Mouse (Mus musculus) retina, postnatal 1 day (tissue): ENCODE measurements around the gene Cpn2.

Experiments used
- DNase-seq: peaks from one replicate; pipeline ENCODE4 v3.0.0-alpha.2; 2012

Cpn2 gene

DNA sequence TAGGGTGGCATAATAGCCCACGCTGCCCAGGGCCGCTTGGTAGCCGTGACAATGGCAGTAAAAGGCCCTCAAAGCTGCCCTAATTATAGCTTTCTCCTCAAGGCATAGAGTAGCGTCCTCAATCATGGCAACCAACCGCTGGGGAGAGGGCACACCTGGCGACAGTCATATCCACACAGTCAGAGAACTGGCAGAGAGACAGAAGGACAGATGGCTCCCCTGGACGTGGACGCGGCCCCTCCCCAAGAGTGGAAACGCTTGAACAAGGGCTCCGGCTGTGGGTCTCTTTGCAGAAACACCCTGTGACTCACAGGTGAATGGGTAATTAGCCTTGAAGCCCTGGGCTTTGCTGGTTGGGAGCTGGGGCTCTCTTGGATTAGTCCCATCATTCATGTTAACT, 11.1 kb upstream of the Cpn2 start:
- peak; percentile 35 for DNase-seq

DNA sequence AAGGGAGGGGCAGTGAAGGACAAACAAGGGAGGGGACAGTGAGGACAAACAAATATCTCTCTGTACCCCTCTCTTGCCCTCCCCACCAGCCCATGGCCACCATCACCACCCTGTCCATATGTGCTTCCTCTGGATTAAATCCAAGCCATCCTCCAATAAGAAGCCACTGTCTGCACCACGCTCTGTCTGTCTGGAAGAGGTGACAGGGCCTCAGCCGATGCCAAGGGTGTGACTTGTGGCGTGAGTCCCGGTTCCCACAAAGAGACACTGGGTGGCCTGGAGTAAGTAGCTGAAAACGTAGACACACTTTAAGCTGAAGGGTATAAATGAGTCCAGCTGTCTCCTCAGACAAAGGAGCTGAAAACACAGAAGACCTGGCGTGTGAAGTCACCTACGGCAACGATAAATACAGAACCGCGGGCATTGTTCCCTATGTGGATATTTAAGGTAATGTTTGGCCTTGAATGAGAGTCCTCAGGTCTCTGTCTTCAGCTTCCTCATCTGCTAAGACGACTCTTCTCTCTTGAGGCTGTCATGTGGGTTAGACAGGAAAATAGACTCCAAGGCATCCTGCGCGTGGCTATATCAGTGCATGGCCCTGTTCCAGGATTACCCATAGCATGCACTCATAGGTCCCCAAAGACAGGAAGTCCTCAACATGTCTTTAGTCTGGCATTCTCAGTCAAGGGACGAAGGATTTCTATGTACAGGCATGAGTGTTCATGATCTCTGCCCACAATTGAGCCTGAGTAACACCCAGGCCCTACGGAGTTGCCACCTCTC, 8.4 kb upstream of the Cpn2 start:
- no peak for DNase-seq

DNA sequence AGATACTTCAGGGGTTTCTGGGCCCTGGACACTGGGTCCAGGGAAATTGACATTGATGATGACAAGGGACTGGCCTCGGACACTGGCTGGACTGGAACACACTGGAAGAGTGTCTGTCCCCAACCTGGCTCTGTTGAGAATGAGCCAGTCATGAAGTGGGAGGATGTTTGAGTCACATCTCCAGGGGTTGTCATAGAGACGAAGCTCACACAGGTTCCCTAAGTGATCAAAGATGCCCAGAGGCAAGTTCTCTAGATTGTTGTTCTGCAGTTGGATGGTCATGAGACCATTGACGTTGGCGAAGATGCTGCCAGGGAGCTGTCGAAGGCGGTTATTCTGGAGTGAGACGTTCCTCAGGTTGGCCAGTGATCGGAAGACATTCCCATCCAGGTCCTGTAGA, 5.8 kb upstream of the Cpn2 start:
- DNase-seq = no peak

DNA sequence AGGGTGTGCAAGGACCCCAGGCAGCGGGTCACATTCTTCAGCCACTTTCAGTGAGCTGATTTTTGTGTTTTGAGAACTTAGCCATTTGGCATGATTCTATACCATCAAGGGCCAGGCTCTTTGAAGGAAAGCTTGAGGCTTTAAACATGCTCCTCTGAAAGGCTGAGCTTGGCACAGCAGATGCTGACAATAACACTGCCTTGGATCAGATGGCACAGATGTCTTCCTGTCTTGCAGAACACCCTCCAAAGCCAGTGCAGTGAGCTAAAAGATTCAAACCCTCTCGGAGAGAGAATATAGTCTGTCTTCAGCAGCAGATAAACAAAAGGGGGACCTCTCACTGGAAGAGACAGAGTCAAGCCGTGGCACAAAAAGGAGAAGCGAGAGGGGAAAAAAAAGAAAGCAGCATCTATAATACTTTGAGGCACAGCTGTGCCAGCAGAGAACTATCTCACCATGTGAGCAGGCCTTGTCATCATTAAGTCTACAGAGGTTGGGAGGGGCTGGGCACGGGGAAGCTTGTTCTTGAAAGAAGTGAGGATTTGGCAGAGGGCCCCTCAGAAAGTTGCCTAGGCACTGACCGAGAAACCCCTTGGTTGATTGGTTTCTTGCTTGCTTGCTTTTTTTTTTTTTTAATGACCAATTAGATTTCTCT, 4.8 kb upstream of the Cpn2 start:
- DNase-seq = no peak

DNA sequence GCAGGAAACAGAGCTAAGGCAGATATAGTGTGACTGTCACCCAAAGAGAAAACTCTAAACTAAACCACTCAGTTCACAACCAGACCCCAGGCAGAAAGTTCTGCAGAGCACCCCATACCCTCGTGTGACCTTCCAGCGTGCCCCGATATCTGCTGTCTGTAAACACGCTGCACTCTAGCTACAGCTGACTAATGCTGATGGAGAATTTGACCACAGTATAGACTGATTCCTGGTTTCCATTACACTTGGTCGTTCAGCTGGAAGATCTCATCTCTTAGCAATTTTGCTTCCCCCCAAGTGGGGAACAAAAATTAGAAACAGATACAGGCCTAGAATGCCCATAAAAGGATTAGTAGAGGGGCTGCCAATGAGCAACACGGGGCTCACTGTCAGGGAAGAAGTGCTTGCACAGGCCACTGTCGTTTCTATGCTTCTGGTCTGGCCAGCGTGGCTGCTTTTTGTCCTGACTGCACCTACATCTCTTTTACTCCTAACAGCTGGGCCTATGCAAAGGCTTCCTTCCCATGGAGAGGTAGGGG, 4.0 kb upstream of the Cpn2 start:
- DNase-seq = no peak

DNA sequence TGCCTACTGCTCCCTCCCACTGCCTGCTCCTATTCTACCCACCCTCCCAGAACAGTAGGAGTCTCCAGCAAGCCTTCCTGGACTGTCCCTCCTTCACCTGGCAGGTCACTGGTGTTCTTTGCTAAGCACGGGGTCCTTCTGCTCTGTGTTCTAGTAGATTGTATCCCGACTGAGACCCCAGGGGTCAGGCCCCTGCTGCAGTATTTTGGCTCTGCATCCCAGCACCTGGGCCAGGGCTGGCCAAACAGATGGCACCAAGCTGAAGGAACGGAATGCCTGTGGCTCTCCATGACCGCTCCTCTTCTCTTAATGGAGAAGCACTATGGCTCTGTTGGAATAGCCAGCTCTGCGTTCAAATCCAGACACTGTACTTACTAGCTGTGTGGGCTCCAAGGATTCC, 738 bp downstream of the Cpn2 start:
- DNase-seq = no peak

DNA sequence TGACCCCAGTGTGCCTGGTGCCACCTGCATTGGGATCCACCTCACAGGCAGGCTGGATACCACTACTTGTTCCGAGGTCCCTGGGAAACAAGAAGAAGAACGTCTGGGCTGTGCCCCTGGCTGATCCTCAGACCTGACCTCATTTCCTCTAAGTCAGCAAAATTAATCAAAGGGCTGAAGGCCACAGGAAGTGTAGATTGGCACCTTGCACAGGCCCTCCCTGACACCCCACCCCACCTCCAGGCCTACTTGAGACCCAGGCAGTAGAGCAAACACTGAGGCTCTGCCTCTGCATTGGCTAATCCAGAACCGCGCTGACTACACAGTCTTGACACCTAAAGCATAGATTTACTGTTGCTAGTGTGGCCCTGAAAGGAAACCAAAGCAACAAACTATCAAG, 1.7 kb downstream of the Cpn2 start:
- DNase-seq = no peak

DNA sequence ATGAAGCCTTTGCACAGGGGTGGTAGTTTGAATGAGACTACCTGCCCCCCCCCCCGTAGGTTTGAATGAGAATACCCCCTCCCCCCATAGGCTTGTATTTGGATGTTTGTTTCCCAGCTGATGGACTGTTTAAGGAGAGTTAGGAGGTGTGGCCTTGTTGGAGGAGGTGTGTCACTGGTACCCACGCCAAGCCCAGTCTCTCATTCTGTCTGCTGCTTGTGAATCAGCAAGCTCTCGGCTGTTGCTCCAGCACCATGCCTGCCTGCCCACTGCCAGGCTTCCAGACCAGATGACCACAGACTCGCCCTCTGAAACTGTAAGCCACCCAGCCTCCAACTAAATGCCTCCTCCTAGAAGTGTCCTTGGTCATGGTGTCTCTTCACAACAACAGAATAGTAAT, 4.1 kb downstream of the Cpn2 start:
- no peak for DNase-seq

DNA sequence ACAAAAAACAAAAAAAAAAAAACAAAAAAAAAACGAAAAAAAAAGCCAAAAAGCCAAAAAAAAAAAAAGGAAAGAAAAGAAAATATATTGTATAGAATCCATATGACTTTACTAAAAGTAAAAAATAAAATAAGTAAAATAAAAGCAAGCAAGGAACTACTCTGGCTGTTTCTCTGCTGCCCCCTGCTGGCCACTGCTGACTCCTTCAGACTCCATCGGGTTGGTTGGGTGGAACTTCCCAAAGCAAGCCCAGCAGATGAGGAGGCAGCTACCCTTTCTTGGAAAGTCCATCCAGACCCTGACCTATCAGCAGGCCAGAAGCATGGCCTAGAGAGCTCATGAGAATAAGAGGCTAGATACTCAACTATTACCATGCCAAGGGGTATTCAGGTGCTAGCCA, 4.6 kb downstream of the Cpn2 start:
- DNase-seq = peak; percentile 76

DNA sequence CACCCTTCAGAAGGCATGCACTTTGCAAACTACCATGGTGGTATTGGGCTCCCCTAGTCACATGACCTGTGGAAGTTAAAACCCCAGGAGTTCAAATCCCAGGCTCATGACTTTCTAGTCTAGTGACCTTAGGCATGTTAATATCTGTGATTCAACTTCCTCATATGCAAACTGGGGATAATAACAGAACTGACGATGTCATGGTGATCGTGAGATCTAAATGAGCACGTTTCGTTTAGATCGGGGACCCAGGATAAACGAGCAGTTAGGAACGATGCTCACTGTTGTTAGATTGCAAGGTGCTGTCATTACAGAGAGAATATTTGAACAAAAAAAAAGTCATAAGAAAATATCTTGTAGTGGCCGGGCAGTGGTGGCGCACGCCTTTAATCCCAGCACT, 5.1 kb downstream of the Cpn2 start:
- no peak for DNase-seq

DNA sequence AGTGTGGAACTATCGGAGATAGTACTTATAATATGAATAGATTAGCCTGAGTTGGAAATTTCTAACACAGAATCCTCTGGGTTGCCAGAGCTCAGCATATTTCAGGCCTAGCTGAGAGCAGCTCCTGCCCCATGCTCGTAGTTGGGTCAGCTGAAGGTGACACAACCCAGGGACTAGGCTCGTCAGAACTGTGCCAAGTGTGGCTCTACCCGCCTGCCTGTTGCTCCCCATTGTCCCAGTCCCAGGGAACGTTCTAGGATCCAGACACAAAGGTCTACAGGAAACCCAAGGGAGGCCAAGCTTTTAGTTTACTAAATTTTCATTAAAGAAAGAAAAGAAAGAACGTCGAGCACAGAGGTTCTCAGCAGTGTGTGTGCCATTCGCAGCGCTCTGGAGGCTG, 6.0 kb downstream of the Cpn2 start:
- DNase-seq = no peak

DNA sequence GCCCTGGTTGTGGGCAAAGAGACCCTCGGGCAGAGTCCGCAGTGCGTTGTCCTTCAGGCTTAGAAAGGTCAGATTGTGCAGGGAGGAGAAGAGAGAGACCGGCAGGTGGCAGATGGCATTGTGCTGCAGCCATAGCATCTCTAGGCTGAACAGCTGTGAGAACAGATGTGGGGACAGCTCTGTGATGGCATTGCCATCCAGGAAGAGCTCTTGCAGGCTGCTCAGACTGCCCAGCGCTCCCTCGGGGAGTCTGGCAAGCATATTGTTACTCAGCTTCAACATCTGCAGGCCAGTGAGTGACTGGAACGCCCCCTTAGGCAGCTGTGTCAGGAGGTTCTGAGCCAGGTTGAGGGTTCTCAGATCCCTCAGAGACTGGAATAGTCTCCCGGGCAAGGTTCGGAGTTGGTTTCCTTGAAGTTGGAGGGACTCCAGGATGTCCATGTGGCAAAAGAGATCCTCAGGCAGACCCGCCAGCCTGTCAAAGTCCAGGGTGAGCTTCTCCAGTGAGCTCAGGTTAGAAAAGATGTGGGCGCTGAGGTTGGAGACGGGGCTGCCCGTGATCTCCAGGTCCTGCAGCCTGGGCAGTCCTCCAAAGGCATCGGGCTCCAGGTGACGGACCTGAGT, 7.2 kb downstream of the Cpn2 start:
- peak; percentile 42 for DNase-seq

DNA sequence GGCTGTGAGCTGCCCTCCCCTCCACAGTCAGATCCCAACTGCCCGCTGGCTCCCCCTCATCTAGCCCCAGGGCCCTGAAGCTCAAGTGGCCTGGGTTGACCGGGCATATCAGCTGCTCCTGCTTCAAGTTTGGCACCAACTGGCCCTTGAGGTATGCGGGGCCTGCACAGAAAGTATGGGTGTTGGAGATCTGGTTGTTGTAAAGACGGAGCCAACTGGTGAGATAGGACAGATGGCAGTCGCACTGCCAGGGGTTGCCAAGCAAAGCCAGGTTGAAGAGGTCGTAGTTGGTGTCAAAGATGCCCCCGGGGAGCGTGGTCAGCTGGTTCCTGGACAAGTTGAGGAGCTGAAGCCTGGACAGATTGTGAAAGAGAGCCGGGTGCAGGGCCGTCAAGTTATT, 7.9 kb downstream of the Cpn2 start:
- no peak for DNase-seq

DNA sequence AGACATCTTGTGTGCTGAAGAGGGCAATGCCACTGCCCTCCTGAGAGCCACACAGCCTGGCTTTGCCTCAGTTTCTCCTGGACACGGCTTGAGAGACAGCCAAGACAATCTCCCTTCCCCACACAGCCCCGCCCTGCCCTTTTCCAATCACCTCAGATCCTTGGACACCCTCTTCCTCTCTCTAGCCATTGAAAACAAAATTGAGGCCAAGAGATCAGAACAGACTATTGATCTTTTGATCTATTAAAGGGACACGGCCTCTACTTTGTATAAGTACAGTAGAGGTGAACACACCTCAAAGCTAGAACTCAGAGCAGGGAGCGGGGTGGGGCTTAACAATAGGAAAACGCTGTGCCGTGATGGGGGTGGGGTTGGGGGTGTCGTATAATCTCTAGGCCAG, 8.9 kb downstream of the Cpn2 start:
- DNase-seq = no peak

DNA sequence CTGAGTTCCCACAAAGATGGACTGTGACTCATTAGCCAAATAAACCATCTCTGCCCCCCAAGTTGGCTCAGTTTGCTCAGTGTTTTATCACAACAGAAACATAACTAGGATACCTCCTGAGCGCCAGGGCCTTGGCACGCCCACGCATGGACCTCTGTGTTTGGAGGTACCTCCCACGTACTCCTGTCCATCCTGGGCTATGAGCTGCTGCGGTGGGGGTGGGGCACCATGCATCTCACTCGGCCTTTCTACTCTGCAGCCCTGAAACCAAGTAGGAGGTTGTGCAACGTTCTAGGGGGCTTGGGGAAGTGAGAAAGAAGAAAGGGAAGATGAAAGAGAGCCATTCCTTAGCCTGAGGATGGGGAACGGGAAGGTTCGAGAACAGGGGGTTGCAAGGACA, 9.6 kb downstream of the Cpn2 start:
- DNase-seq = no peak

DNA sequence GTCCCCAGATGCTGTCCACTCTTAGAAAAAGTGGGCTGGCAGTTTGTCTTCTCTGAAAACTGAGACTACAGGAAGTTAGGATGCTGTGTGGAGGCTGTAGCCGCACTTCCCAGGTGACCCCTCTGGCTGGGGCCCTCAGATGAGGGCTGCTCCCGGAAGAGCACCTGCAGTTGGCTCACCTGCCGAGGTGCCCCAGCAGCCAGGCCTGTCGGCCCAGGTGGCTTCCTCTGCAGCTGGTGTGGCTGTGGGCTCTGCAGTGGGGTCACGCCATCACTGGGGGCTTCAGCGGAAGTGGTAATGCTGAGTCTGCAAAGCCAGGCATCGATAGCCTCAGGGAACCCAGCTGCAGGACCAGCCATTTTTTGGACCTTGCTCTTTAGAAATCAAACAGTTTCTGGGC, 12.2 kb downstream of the Cpn2 start:
- no peak for DNase-seq

DNA sequence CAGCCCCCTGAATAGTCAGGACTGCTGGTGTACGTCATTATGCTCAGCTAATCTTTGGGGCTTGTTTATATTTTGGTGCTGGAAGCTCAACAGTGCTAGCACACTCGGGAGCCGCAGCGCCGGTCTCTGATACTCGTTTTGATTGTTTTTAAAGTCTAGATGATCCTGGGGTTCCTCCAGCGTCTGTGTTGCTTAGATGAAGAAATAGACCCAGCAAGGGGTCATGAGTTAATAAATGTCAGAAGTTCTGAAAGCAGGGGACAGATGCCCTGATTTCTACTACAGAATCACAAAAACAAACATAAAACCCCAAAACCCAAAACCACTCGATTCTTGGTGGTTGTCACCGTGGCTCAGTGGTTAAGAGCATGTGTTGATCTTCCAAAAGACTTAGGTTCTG, 13.4 kb downstream of the Cpn2 start:
- no peak for DNase-seq

DNA sequence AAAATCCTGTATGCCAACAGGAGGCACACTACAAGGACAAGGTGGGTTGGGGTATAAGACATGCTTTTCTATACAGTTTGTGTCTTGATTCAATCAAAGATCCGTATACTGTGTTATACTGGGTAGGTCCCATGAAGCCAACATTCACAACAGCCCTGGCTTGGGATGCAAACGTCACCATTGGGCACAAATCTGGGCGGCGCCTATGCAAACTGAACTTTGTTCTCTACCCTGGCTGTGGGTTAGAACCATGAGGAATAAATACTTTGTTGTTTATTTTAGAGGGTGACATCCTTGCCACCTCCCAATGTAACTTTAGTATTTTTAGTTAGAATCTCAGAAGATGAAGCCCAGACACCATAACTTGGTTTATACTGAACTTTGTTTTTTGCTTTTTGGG, 13.9 kb downstream of the Cpn2 start:
- no peak for DNase-seq

DNA sequence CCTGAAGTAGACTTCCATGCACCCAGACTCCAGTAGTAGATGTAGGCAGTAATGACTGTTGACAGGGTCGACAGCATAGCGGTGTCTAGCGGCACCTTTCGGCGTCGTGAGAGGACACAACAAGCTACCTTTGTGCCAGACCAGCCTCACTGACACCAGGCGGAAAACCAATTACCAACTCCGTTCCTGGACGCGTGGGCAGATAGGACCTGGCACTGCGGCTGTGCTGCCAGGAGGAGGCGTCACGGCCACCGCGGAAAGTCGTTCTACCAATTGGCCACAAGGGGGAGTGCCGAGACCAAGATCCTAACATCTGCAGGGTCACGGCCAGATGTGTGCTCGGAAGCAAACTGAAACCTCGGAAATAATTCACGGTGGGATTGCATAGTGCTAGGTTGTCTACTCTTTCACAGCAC, 15.3 kb downstream of the Cpn2 start:
- peak; percentile 83 for DNase-seq

DNA sequence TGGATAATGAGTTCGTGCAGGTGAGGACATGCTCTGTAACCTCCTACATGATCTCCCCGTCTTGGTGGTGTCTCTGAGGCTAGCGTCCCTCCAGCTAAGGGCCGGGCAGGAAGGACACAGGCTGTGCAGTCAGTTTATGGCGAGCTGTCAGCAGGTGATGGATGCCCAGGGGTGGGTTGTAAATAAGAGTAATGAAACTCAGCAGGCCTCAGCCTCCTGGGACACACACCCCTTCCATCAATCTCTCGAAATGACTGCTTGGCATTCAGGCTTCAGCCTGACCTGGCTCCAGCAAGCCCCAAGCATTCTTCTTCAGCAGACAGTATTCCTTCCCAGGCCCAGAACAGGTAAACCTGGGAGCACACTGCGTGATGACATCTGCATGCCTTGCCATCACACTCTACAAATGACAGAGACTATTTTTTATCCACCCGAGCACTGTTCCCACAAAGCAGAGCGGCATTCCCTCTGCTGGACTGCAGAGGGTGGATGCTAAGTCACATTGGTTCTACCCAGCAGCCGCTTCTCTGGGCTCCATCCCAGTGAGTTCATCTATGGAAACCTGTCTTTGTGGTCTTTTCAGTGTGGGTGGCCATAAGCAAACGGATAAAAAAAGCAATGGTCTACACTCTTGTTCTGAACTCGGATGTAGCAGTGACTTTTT, 23.1 kb downstream of the Cpn2 start:
- DNase-seq = no peak

DNA sequence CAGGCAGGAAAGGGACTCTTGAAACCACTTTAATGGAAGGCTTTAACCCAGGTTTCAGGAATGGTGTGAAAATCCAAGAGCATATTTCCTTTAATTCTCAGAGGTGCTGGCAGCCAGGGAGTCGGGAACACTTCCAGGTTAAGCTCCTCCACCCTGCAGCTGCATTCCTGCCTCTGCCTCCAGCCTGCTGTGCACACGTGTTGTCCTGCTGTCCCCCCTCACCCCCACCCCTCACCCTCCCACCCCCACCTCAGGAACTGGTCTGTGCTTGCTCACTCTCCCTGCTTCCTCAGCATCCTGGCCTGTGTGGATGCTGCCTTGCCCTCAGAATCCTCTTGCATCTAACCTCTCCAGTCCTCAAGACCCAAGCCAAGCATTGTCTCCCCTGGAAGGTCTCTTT, 25.7 kb downstream of the Cpn2 start:
- DNase-seq = no peak

DNA sequence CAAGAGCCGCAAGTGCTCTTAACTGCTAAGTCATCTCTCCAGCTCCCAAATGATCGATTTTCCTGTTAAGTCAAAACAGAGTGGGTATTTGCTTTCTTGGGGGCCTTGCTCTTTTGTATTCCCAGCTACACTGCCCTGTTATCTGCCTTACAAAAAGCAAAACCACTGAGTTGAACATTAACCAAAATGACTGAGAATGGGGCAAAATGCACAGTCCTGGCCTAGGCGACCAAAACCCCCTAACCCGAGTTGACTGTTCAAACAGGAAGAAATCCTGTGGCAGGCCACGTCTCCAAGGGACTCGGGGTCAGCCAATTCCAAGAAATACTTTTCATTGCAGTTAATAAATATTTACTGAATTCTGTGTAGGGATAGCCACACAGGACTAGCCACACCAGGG, 28.5 kb downstream of the Cpn2 start:
- DNase-seq = no peak

DNA sequence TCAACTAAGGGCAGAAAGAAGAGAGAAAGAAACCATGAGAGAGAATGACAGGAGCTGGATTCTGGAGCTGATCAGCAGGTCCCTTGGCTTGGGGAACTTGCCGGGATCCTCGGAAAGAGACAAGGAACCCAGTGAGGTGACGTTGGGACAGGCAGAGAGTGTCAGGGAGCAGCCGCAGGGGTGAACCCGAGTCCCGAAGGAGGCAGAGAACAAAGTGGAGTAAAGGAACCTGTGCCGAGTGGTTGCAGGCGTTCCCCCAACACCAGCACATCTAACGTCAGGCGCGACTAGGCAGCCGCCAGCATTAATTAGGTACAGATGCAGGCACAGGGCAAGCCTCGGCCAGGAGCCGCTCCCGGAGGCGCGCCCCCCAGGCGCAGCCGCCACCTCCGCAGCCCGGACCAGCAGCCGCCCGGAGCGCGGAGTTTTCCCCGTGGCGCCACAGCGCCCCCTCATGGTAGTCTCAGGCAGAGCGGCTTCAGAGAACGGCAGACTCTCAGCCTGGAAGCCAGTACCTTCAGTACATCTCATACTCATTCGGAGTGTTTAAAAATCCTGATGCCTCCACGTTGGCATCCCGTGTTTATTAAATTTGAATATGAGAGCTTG, 31.1 kb downstream of the Cpn2 start:
- peak; percentile 88 for DNase-seq
